Mouse (Mus musculus) heart, postnatal 36 days (tissue): ENCODE data around the gene Sept9. TPM values are rescaled to one million over a fixed set of nuclear protein-coding genes. Genes with fewer than 3 reads are reported as not detected.
"Not testable (repeated sequence)": the region's sequence is repeated elsewhere in the genome, so short reads cannot be mapped to it uniquely, and the experiment has no call there.

Source experiments
- DNase-seq, 2 experiments: peaks; one replicate each; pipeline ENCODE4 v3.0.0; 2021 to 2022
- intact Hi-C: fragments of 180-260 bp; cut with DNase I; formaldehyde crosslinking; loops from one replicate; pipeline ENCODE4 v1.15.1; 2025
- total RNA-seq, 2 experiments: library from RNA; stranded (reverse); gene quantifications; 2 replicates each; pipeline ENCODE4 v1.2.3; 2021

Gene Sept9
- total RNA-seq, 2 experiments from 2014 or later, result 28.6 to 37.1 TPM

DNA sequence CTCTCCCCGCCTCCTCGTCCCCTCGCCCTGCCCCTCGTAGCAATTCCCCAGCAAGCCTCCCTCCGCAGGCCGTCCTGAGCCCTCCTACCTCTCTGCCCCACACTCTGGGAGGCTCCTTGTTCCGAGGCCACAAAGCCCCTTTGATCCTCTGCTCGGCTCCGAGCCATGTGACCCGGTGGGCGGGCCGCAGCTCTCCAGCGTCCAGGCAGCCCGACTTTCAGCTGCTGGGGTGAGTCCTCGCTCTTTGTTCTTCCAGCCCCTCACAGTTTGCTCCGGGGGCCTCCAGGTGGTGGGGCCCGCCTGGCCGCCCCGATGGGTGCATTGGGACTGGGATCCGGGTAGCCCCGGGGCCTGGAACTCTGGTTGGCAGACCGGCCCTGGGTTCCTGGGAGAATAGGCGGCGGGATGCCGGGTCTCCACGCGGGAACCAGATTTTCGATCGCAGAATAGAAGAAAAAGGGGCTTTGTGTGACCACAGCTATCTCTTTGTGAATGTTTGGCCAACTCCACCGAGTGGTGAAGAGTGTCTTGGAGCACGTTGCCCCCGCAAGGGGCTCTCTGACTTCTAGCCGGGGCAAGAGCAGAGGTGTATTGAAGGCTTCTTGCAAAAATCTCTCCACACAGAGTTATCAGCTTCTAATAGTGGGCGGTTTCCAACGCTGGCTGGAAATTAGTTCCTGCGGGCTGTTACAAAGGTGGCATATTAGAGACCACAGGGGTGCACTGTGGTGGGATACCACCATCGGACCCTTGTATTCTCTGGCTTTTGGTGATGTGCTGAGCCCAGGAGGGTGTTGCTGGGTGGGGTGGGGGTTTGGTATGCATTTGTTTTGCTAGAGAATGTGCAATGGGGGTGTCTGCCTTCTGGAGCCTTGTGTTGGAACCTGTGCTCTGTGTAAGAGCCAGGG is 133.0 kb downstream of the Sept9 start:
- peak; percentile 55 to 62 for DNase-seq
- intact Hi-C loops, result no loop called here

DNA sequence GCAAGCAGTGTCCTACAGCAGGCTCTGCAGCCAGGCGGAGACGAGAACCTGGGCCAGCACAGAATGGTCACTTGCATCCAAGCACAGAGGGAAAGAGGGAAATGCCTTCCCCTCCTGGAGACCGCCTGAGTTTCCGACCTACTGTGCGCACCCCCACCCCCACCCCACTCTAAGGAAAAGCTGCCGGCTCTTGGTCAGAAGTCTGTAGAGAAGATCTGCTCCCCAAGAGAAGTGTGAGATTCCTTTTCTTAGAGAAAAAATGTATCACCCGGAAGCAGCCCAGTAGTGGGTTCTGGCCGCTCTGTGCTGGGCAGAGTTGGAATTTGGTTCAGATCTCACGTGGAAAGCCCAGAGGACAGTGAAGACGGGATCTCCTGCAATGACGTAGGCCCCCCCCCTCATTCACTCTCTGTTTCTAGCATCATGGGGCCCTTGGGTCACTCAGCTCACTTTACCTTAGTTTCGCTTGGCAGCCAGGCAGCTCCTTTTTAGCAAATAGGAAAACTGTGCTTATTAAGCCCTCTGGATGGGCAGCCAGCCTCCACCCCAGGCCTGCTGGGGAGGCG is 133.8 kb downstream of the Sept9 start:
- intact Hi-C loops, result no loop called here
- DNase-seq, result no peak

DNA sequence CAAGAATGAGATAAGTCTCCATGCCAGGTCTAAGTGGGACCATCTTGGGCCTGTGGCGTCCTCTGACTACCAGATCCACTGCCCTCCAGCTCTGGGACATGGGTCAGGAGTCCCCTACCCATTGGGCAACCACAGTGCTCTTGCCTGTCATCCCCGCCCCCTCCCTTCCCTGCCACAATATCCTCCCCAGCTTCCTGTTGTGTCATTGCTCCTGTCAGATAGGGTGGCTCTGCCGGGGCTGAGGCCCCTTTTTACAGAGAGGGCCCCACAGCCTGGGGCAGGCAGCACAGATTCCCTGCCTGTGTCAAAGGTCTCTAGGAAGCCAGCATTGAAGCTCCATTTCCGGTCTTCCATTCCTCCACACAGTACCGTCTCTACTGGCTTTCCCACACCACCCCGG is 134.6 kb downstream of the Sept9 start:
- peak in 1 of 2 experiments; percentile 18 for DNase-seq
- intact Hi-C loops, result no loop called here

DNA sequence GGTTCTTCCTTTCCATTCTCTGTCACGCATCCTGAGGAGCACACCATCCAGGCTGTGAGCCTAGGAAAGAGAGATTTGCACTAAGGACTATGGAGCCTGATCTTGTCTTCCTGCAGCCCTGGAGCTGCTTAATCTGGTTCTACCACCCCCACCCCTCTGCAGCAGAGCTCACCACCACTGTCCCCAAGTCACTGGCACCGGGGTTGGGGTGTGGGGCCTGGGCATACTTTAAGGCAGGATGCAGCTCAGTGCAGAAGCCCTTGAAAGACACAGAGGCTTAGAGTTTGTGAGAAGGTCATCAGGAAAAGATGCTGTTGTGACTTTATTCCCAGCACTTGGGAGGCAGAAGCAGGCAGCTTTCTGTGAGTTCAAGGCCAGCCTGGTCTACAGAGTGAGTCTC is 135.7 kb downstream of the Sept9 start:
- intact Hi-C loops, result no loop called here
- no peak for DNase-seq

DNA sequence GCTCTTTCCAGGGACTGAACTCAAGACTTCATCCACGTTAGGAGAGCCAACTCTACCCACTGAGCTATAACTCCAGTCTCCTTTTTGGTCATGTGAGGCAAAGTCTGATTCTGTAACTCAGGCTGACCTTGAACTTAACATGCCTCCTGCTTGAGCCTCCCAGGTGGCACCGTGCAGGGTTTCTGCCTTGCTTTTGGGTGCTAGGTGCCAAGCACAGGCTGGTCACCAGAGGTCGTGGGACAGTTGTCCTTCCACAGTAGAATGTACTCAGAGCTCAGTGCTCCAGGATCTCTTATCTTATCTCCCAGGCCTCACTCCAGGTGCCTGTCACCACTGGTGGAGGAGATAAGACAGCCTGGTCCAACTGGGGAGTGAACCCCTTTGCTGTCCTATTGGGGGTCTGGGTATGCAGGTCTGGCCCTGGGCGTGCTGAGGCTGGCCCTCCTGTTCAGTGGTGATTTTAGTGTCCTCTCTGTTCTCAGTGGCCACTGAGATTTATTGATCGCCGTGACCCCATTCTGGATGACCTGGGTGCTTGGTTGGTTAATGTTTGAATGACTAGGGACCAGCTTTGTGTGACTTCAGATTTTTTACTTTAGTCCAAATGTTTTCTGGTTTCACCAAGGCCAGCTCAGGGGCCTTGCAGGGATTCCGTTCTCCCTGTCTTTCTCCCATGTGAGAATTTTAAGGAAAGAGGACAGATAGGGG is 136.8 kb downstream of the Sept9 start:
- no peak for DNase-seq
- intact Hi-C loops, result no loop called here

DNA sequence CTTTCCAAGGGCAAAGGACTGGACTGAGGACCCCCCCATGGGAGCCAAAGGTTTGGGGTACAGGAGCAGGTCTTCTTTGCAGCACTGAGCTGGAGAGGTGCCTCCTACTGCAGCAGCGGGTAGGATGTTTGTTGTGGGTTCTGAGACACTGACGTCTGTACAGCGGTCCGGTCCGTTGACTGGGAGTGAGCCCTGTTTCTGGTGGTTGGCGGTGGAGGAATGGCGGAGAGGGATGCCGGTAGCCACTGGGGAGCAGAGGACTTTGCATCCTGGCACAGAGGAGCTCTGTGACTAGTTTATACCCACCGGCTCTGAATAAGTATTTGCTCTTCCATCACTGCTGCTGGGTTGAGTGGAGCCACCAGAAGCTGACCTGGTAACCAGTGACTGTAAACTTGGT is 138.3 kb downstream of the Sept9 start:
- intact Hi-C loops, result no loop called here
- DNase-seq, result no peak

DNA sequence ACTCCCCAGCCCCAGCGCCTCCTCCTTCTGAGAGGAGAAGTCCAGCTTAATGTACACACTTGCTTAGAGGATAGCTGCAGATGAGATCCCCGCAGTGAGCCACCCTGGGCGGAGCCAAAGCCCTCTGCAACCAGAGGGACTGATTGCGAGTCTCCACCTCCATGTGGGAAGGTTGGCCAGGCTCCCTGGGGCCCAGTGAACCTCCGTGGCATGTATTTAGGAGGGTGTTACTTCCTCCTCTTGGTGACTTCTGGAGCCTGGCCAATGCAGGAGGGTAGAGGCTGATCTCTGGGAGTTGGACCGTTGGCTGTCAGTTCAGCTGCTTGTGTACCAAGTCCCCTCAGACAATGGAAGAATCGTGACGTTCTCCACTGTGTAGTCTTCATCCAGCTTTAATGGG is 139.0 kb downstream of the Sept9 start:
- DNase-seq, result no peak
- intact Hi-C loops, result no loop called here

DNA sequence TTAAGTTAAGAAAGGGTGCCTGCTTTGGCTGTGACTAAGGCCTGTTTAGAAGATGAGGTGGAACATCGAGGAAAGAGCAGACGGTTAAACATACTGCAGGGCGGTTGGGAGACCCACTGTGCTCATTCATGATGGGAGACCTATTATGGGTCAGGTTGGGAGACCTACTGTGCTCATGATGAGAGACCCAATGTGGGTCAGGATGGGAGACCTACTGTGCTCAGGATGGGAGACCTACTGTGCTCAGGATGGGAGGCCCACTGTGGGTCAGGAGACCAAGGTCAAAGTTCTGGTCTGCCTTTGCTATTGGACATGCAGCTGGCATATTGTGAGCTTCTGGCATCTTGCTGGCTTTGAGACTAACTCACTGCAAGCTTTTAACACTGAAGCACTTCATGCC is 139.6 kb downstream of the Sept9 start:
- intact Hi-C loops, result no loop called here

DNA sequence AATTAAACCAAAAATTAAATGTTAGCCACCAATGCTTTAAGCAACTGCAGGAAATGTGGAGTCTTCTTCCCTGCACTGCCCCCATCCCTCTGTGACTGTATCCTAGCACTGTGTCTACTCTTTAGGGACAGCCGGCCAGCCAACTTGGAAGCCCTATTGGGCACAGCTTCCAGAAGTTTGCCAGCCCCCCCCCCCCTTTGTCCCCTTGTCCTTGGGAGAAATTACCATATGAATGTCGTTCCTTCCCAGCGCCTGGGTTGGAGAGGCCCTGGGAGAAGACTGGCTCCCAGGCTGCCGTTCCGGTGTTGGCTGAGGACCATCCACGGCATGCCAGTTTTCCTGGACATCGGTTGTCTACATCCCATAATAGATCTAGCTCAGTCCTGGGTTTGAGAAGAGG is 141.8 kb downstream of the Sept9 start:
- intact Hi-C loops, result no loop called here
- no peak for DNase-seq

More for the DNA sequence above, 139.6 kb downstream of the Sept9 start:
- DNase-seq, result no peak

DNA sequence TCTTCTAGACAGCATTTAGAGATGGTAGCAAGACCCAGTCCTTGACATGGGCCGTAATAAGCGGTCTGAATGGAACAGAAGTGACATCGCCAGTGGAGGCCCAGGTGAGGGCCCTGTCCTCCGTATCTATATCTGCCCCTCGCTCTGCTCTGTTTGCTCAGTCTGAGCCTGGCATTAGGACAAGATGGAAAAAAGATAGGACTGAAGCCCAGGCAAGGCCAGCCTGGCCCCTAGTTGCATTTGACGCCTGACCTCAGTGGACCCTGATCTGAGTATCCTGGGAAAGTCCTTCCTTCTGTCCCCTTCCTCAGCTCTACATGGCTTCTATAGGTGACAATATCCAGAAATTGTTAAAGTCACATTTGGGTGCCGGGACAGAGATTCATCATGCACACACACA is 142.6 kb downstream of the Sept9 start:
- intact Hi-C loops, result no loop called here
- DNase-seq, result no peak

DNA sequence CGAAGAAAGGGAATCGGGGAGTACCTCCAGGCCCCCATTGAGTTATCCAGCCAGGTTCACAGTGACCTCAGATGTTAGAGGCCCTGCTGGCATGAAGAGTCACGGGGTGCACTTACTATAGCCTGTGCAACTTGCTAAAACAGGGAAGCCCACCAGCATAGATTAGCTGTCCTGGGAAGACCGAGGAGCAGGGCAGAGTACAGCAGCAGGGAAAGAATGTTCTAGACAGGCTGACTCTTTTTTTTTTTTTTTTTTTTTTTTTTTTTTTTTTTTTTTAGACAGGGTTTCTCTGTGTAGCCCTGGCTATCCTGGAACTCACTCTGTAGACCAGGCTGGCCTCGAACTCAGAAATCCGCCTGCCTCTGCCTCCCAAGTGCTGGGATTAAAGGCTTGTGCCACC is 143.0 kb downstream of the Sept9 start:
- intact Hi-C loops, DNase-seq: not testable (repeated sequence)

DNA sequence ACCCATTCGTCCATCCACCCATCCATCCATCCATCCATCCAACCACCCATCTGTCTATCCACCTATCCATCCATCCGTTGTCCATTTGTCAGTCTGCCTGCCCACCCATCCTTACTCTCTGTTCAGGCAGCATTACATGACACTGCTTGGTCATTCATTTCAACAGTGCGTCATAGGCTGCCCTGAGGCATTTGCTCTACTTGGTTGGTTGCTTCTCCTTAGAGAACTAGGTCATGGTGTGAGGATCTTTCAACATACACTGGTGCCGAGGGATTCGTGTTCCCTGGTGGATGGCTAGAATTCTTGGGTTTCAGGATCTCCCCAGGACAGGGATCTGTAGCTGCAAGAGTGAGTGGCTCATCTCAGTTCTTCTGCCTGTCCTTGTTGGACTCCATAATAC is 144.3 kb downstream of the Sept9 start:
- intact Hi-C loops, result no loop called here
- no peak for DNase-seq

DNA sequence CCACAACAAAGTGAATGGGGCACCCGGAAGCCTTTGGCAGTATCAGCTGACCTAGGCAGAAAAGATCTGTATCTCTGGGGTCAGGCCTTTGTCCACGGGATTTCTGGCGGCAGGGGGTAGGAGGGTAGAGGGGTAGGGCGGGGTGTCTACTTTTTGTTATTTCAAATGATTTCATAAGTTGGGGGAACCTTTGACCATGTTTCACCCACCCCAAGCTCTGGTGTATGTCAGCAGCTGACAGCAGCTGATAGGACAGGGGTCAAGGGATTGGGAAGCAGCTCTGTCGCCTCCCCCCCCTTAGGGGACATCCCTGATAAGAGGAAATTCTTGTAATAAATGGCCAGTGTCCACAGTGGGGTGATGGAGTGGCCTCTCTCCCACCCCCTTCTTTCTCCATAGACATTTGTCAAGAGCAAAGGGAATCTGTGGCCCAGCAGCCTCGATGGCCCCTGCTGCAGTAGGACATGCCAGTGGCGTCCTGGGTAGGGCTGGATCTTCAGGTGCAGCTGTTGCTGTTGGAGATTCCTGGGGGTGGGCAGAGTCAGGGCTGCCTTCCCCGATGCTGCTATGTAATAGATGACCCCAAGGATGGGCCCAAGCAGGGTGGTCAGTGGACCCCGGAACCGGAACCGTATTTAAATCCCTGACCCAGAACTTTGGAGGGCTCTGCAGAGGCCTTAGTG is 145.0 kb downstream of the Sept9 start:
- DNase-seq, result no peak
- intact Hi-C loops, result no loop called here

DNA sequence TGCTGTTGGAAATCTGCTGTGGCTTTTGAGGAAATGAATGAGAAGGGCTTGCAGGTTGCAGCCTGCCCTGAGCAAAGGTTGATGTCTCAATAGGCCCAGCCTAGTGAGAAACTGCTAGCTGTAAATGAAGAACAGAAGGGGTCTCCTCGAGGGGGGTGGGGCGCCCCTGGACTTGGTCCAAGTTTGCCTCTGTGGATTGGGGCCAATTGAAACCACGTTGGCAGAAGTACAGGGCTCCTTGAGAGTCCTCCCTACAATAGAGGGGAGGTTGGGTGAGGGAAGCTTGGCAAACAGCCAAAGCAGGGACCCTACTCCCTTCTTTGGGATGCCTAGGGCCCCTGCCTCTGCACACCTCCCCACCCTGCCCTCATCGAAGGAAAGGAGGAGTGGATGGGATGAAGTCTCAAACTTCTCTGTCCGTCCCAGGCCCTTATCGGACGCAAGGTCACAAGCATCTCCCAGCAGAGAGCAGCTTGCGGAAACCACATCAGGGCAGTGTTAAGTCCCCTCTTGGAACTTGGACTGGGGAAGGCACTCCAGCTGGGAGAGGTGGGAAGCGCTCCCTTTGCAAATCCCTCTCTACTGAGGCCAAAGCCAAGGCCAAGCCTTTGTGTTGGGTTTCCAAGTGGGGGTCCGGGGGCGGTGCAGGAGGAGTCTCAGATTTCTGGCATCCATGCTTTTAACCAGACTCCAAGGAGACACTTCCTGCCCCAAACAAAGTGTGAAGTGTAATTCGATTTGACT is 145.7 kb downstream of the Sept9 start:
- DNase-seq, result no peak
- intact Hi-C loops, result no loop called here

DNA sequence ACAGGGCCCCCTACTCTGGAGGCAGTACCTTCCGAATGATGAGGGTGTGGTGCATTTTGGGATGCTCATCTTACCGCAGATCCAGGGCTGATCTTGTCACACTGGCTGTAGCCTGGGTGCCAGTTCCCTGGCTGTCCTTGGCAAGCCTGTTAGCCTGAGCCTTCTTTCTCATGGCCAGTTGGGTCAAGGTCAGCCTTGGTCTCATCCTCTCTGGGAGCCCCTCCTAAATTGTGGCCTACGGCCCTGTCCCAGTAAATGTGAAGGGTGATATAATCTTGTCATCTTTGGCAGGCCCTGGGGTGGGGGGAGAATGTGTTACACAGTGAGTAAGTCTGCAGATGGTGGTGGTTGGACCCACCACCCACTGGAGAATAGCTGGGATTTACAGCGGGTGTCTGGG is 147.8 kb downstream of the Sept9 start:
- intact Hi-C loops, result no loop called here
- no peak for DNase-seq

DNA sequence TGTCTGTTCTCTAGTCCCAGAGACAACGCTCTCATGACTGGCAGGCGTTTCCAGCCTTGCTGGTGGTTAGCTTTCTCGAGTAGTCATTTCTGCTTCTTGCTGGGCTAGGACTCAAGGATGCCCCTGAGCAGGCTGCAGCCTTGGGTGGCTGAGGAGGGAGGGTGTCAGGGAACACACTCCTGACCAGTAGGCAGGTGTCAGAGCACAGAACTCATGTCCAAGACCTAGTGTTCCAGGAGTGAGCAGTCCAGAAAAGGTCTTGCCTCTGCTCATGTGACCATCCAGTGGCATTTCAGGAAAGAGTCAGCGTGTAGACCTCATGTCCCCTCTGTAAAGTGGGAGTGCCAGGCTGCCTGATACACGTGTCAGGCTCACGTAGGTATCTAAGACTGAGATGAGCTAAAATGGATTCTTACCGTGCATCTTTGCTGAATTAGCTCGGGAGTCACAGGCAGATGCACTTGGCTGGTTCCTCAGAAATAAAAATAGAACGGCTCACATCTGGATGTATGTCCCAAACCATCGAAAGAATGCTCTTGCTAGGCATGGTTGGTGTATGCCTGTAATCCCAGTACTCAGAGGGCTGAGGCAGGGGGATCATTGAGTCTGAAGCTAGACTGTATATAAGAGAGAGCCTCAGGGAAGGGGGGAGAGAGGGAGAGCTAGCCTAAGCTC is 149.1 kb downstream of the Sept9 start:
- intact Hi-C loops, result loop anchor here (2.0 kb wide), 1 partner anchor 18 kb away; no protein-coding TSS in a partner anchor
- DNase-seq, result no peak

DNA sequence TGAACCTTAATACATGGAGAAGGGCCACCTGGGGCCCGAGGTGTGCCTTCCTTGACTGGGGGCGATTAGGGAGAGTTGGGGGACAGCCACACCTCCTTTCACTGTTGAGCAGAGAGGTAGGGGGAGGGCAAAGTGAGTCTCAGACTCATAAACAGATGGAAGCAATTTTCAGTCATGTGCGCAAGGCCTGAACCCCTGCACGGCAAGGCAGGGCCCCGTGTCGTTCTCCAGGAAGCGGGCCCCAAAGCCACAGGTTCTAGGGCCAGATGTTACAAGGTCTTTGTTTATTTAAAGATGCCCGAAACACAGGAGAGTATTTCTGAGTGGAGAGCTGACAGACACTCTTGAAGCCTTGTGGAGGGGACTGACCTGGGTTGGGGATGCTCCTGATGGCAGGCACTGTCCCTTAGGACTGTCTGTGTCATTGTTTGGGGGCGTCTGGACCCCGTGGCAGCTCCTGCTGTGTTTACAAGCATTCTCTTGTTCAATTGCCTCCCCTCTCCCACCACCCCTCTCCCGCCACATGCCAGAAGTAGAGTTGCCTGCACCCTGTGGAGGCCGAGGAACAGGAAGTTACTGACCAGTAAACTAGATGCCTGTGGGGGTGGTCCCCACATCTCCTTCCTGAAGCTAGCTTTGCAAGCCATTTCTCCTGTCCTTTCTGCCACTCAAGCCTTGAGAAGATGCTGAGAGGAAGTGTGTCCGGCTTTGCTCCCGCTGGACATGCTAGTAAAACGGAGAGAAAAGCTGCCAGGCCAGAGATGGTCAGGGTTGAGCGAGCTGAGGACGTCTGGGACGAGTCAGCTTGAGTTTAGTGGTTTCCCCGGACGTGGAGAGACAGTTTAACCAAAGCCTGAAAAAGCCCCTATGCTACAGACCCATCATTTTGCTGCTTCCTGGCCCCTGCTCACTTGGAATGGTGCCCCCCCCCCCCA is 150.2 kb downstream of the Sept9 start:
- intact Hi-C loops, result loop anchor here (2.0 to 10.0 kb wide), 2 partner anchors 19 to 465 kb away; no protein-coding TSS in a partner anchor
- DNase-seq, result no peak

DNA sequence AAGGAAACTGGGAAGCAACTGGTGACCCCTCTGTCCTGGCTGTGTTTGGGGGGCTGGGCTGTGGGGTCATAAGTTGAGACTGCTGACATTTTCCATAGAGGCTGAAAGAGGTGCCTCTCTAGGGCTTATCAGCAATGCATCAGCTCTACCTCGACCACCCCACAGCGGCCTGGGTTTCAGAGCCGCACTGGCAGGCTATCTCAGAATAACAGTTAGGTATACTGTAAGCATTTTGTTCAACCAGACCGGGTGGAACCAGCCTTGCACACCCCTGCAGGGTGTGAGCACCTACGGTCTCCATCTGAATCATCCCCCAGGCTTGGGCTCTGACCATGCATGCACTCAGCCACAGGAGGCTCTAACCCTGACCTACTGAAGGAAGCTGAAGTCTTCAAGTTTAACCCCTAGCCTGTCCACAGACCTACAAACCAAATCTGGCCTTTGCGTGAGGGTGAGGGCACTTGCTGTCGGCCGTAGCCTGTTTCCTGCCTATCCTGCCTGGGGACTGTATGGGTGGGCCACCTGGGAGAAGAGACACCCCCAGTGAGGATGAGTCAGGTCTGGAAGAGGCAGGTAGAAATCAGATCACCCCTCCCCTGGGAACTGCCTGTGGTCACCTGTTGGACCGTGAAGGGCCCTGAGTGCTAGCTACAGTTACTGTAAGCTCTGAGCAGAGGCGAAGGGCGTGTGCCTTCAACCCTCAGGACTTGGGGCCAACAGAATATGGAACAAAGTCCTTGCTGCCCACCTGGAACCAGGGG is 151.2 kb downstream of the Sept9 start:
- intact Hi-C loops, result loop anchor here (10.0 kb wide), 1 partner anchor 466 kb away; no protein-coding TSS in a partner anchor
- no peak for DNase-seq
